Mouse (Mus musculus): ENCODE data around the gene Pde3a.

DNA sequence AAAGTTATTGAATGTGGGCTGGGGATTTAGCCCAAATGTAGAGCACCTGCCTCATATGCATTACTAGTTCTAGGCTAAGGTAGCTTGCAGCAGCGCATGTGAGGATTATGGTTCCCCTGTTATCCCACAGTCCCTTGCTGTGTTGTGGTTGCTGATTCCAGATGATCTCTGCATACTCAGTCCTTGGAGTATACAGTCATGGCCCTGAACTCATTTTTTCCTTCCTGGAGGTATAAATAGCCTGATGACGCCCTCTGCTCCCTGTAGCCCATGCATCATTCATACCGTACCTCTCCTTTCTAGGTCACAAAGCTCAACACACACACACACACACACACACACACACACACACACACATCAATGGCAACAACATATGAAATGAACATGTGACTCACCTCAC is 72.2 kb downstream of the Pde3a start:
- no peak for TF ChIP-seq CTCF (IDR thresholded peaks at IDR 0.05)
- no peak for TF ChIP-seq POLR2A (IDR thresholded peaks at IDR 0.05; ENCODE audit: insufficient read depth, low read depth, low read length)
